Mouse (Mus musculus): ENCODE measurements around the gene Elmod1. TPM values are rescaled to one million over a fixed set of nuclear protein-coding genes. Genes with fewer than 3 reads are reported as not detected.

Elmod1 gene
- total RNA-seq, 2 experiments from 2014 or later, result 237 to 243 TPM

- H3K27ac ChIP-seq, result peak overlapping the region; percentile 86
- no peak for DNase-seq (ENCODE audit: low spot score in 2 of 2)
- TF ChIP-seq CTCF (conservative IDR thresholded peaks at IDR 0.05), result no peak
- H3K4me3 ChIP-seq, result no peak overlapping the region
Observed at GRCm38 (mm10) chr9:53903215-53903842, 71.8 kb downstream of the Elmod1 start.

- Histone ChIP-seq H3K27ac (peak overlapping the region; percentile 86), H3K4me3 (no peak overlapping the region)
- no peak for TF ChIP-seq CTCF (conservative IDR thresholded peaks at IDR 0.05)
- DNase-seq (ENCODE audit: low spot score in 2 of 2), result peak in 1 of 2 experiments; percentile 68
Observed at GRCm38 (mm10) chr9:53899836-53900235, 75.3 kb downstream of the Elmod1 start.

- no peak for DNase-seq (ENCODE audit: low spot score in 2 of 2)
- no peak overlapping the region for H3K4me3 ChIP-seq
- no peak overlapping the region for H3K27ac ChIP-seq
- no peak for TF ChIP-seq CTCF (conservative IDR thresholded peaks at IDR 0.05)
Observed at GRCm38 (mm10) chr9:53895827-53896226, 79.3 kb downstream of the Elmod1 start.

DNA sequence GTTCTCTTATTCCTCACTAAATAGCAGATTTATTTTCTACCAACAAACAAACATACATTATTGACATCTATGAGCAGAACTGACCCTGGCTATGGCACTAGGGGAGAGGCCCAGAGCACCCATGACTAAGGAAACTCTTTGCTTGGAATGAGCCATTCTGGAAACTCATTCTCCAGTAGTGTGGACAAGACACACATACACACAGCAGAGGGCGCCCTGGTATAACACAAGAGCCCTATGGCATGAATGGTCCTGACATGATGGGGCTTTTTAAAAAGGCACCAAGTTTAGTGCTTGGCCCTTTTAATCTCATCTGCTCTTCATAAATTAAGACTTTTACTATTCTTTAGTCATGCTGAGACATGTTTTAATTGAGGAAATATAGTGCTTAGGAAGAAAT lies 85.0 kb downstream of the Elmod1 start:
- H3K27ac ChIP-seq, result no peak overlapping the region
- DNase-seq (ENCODE audit: low spot score in 2 of 2), result peak in 1 of 2 experiments; percentile 69
- no peak overlapping the region for H3K4me3 ChIP-seq
- peak; percentile 89 for TF ChIP-seq CTCF (conservative IDR thresholded peaks at IDR 0.05)

- no peak overlapping the region for H3K4me3 ChIP-seq
- no peak for DNase-seq (ENCODE audit: low spot score in 2 of 2)
- no peak overlapping the region for H3K27ac ChIP-seq
- TF ChIP-seq CTCF (conservative IDR thresholded peaks at IDR 0.05), result no peak
Observed at GRCm38 (mm10) chr9:53883588-53884280, 91.4 kb downstream of the Elmod1 start.

GRCm38 (mm10) chr9:53877423-53877822 lies 97.7 kb downstream of the Elmod1 start:
- H3K27ac ChIP-seq, result no peak overlapping the region
- TF ChIP-seq CTCF (conservative IDR thresholded peaks at IDR 0.05), result no peak
- H3K4me3 ChIP-seq, result no peak overlapping the region
- no peak for DNase-seq (ENCODE audit: low spot score in 2 of 2)

GRCm38 (mm10) chr9:53873239-53873638 lies 101.9 kb downstream of the Elmod1 start:
- no peak for TF ChIP-seq CTCF (conservative IDR thresholded peaks at IDR 0.05)
- Histone ChIP-seq H3K4me3 (no peak overlapping the region), H3K27ac (no peak overlapping the region)
- DNase-seq (ENCODE audit: low spot score in 2 of 2), result peak in 1 of 2 experiments; percentile 29

Other genes starting within 250 kb of the Elmod1 start
- 1 to 10 TPM; 4.7 to 5.0 TPM for gene Slc35f2, start 203.8 kb downstream of the Elmod1 start, total RNA-seq (2021)
- under 1 TPM; 0.37 to 0.64 TPM for gene Sln, start 125.1 kb downstream of the Elmod1 start, total RNA-seq (2021)
- 10 to 100 TPM; 28.3 to 29.6 TPM for gene Tnfaip8l3, start 93.1 kb upstream of the Elmod1 start, total RNA-seq (2021)

All from layer of hippocampus, adult 2 months (tissue).